Mouse (Mus musculus): ENCODE results near the gene Mdm2.

DNA sequence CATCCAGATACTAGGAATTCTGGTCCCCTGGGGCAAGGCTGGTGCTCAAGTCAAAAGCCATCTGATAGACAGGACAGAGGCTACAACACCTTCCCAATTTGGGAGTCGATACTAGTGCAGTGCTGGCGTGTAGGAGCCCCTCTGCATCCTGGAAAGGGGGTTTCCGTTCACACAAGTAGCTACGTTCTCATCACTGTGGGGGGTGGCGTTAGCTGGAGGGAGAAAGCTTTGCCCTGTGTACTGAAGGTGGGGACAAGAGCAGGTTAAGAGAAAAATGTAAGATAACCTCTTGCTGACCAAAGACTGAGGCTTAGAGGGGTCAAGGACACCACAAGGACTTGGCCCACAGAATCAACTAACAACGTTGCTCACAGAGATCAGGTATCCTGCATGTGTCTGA, 67.3 kb downstream of the Mdm2 start:
- no peak for TF ChIP-seq CTCF (IDR thresholded peaks at IDR 0.05; ENCODE audit: low read depth)
- no peak for TF ChIP-seq EP300 (IDR thresholded peaks at IDR 0.05; ENCODE audit: low read depth)
